Mouse (Mus musculus) lung, postnatal 0 days (tissue): ENCODE results near the gene Il18rap.

Source experiments
- CTCF ChIP-seq: IDR thresholded peaks from 2 replicates; pipeline ENCODE4 v1.5.1; 2016; ENCODE audit warnings: antibody characterized with exemption, mild to moderate bottlenecking
- EP300 ChIP-seq: IDR thresholded peaks from 2 replicates; pipeline ENCODE4 v1.6.1; 2016; ENCODE audit warnings: antibody characterized with exemption, mild to moderate bottlenecking, control low read depth

DNA sequence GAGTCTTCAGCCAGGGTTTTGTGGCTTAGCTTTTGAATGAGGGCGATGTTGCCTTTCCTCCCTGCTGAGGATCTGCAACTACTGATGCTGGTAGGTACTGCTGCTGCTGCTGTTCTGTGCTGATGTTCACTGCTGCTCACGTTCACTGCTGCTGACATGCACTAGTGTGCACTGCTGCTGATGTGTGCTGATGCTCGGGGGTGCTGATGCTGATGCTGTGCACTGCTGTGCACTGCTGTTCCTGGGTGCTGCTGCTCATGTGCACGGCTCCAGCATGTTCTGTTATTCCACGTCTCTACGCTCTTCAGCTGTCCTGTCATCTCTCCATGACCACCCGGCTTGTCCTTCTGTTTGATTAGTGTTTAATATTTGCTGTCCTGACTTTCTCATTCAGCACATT is 7.8 kb downstream of the Il18rap start:
- TF ChIP-seq CTCF (no peak), EP300 (no peak)
